In genomic region chr4:139650086-139650743, GRCm38 (mm10) we compare ENCODE assay signal across 28 mouse cellular contexts. TPM values are rescaled to one million over a fixed set of nuclear protein-coding genes. Genes with fewer than 3 reads are reported as not detected.
DNase-seq lines count a peak whose midpoint lies in the region; ATAC-seq and TF ChIP-seq lines count a peak whose summit lies in the region.
"Had no signal": no experiment of that assay in that cellular context is flagged by ENCODE, and none has a peak within 500 bp of the region (broad histone marks: within the 10 kb centered on the region; RNA-seq: fewer than 3 reads in every experiment).

No protein-coding gene starts in this region.

- H3K9ac ChIP-seq in hindbrain, embryonic 14.5 days = no peak overlapping the region
- H3K9ac ChIP-seq in liver, adult 2 months (ENCODE audit: low read depth, low read length) = no peak overlapping the region
- no peak overlapping the region for H3K9ac ChIP-seq in liver, embryonic 12.5 days
- no peak overlapping the region for H3K9ac ChIP-seq in intestine, embryonic 14.5 days (ENCODE audit: low read length)
- no peak overlapping the region for H3K9ac ChIP-seq in intestine, postnatal 0 days (ENCODE audit: low read depth, low read length)
- H3K9ac ChIP-seq: embryonic facial prominence, embryonic 12.5 days; embryonic facial prominence, embryonic 15.5 days; forebrain, embryonic 12.5 days; forebrain, embryonic 15.5 days; heart, embryonic 12.5 days; heart, embryonic 15.5 days had no signal

- intact Hi-C loops in heart, postnatal 14 days (cut with DNase I) = no loop called here

- no peak for DNase-seq in hindbrain, embryonic 10.5 days (ENCODE audit: low spot score)
- no peak for DNase-seq in hindbrain, embryonic 14.5 days (ENCODE audit: low spot score)
- DNase-seq in liver, adult 2 months (ENCODE audit: extremely low read depth, low read depth, low spot score) = peak; percentile 46
- no peak for DNase-seq in intestine, embryonic 14.5 days (ENCODE audit: low spot score)
- no peak for DNase-seq in heart, postnatal 14 days
- DNase-seq in kidney, postnatal 36 days = no peak
- DNase-seq: adrenal gland, adult 8-10 months; adrenal gland, postnatal 25 days; cerebellum, adult 8-10 months; cerebellum, postnatal 36 days; gastrocnemius, postnatal 25 days; heart, adult 18-20 months; heart, postnatal 10 days; heart, postnatal 4 days had no signal

- H3K4me1 ChIP-seq in hindbrain, embryonic 10.5 days (replicated peaks) = peaks cover 12% of the 10 kb centered on the region
- H3K4me1 ChIP-seq in hindbrain, embryonic 14.5 days (replicated peaks; ENCODE audit: control insufficient read depth, insufficient read depth, low read length) = no peaks in the 10 kb centered on the region
- no peaks in the 10 kb centered on the region for H3K4me1 ChIP-seq in liver, adult 2 months (ENCODE audit: control insufficient read depth, insufficient read depth, low read length)
- H3K4me1 ChIP-seq in liver, embryonic 12.5 days = no peaks in the 10 kb centered on the region
- H3K4me1 ChIP-seq in intestine, embryonic 14.5 days (replicated peaks; ENCODE audit: control insufficient read depth, insufficient read depth, low read length) = no peaks in the 10 kb centered on the region
- peaks cover 10% of the 10 kb centered on the region; the same call in 1 of the 2 replicates for H3K4me1 ChIP-seq in intestine, postnatal 0 days (replicated peaks; ENCODE audit: control insufficient read depth, insufficient read depth, low read length)
- H3K4me1 ChIP-seq: embryonic facial prominence, embryonic 12.5 days; embryonic facial prominence, embryonic 15.5 days; forebrain, embryonic 15.5 days; heart, embryonic 12.5 days; heart, embryonic 15.5 days had no signal

- TF ChIP-seq CTCF in liver, adult 2 months (IDR thresholded peaks at IDR 0.05; ENCODE audit: low read depth, low read length) = no peak
- no peak for TF ChIP-seq CTCF in intestine, postnatal 0 days (IDR thresholded peaks at IDR 0.05; ENCODE audit: low read depth)

- no peak overlapping the region for H3K4me3 ChIP-seq in hindbrain, embryonic 10.5 days
- H3K4me3 ChIP-seq in hindbrain, embryonic 14.5 days (replicated peaks; ENCODE audit: low read length) = no peak overlapping the region
- H3K4me3 ChIP-seq in liver, adult 2 months (ENCODE audit: insufficient read depth, low read depth, low read length) = no peak overlapping the region
- no peak overlapping the region for H3K4me3 ChIP-seq in liver, embryonic 12.5 days
- H3K4me3 ChIP-seq in intestine, embryonic 14.5 days (ENCODE audit: low read depth, low read length) = no peak overlapping the region
- no peak overlapping the region for H3K4me3 ChIP-seq in intestine, postnatal 0 days (ENCODE audit: low read depth, low read length)
- H3K4me3 ChIP-seq: embryonic facial prominence, embryonic 12.5 days; embryonic facial prominence, embryonic 15.5 days; forebrain, embryonic 12.5 days; forebrain, embryonic 15.5 days; heart, embryonic 12.5 days; heart, embryonic 15.5 days; hindbrain, embryonic 13.5 days had no signal

- no peak overlapping the region for H3K4me2 ChIP-seq in hindbrain, embryonic 14.5 days (replicated peaks)
- H3K4me2 ChIP-seq in liver, embryonic 12.5 days = no peak overlapping the region
- H3K4me2 ChIP-seq in intestine, embryonic 14.5 days (ENCODE audit: low read length) = no peak overlapping the region
- peak overlapping the region; percentile 24; the same call in 1 of the 2 replicates for H3K4me2 ChIP-seq in intestine, postnatal 0 days (replicated peaks; ENCODE audit: low read depth)
- H3K4me2 ChIP-seq: embryonic facial prominence, embryonic 12.5 days; embryonic facial prominence, embryonic 15.5 days; forebrain, embryonic 12.5 days; forebrain, embryonic 15.5 days; heart, embryonic 12.5 days; heart, embryonic 15.5 days; hindbrain, embryonic 13.5 days had no signal

- H3K27ac ChIP-seq in hindbrain, embryonic 10.5 days = peak overlapping the region; percentile 36
- H3K27ac ChIP-seq in hindbrain, embryonic 14.5 days = no peak overlapping the region
- H3K27ac ChIP-seq in liver, adult 2 months (replicated peaks; ENCODE audit: insufficient read depth, low read depth, low read length) = no peak overlapping the region
- no peak overlapping the region for H3K27ac ChIP-seq in liver, embryonic 12.5 days
- H3K27ac ChIP-seq in intestine, embryonic 14.5 days (ENCODE audit: low read depth) = 0 out of 2 replicates have a peak overlapping the region, but pooled peaks have one; percentile 20
- peak overlapping the region; percentile 50; the same call in 1 of the 2 replicates for H3K27ac ChIP-seq in intestine, postnatal 0 days (ENCODE audit: low read depth, low read length)
- H3K27ac ChIP-seq: embryonic facial prominence, embryonic 12.5 days; embryonic facial prominence, embryonic 15.5 days; forebrain, embryonic 12.5 days; forebrain, embryonic 15.5 days; heart, embryonic 15.5 days; hindbrain, embryonic 13.5 days had no signal

- peaks cover 22% of the 10 kb centered on the region for H3K36me3 ChIP-seq in hindbrain, embryonic 10.5 days
- peaks cover 20% of the 10 kb centered on the region for H3K36me3 ChIP-seq in hindbrain, embryonic 14.5 days (replicated peaks; ENCODE audit: control insufficient read depth, insufficient read depth)
- peaks cover 27% of the 10 kb centered on the region for H3K36me3 ChIP-seq in liver, adult 2 months (ENCODE audit: control insufficient read depth, insufficient read depth, low read length)
- H3K36me3 ChIP-seq in liver, embryonic 12.5 days = peaks cover 30% of the 10 kb centered on the region
- H3K36me3 ChIP-seq in intestine, embryonic 14.5 days (ENCODE audit: control insufficient read depth, insufficient read depth, low read length) = peaks cover 10% of the 10 kb centered on the region
- no peaks in the 10 kb centered on the region for H3K36me3 ChIP-seq in intestine, postnatal 0 days (ENCODE audit: control insufficient read depth, insufficient read depth)
- H3K36me3 ChIP-seq: heart, embryonic 15.5 days had no signal

- H3K27me3 ChIP-seq in hindbrain, embryonic 10.5 days (ENCODE audit: insufficient read depth, poor library complexity, severe bottlenecking) = peaks cover 5% of the 10 kb centered on the region
- H3K27me3 ChIP-seq in hindbrain, embryonic 14.5 days (ENCODE audit: control insufficient read depth, insufficient read depth, low read length) = no peaks in the 10 kb centered on the region
- no peaks in the 10 kb centered on the region for H3K27me3 ChIP-seq in liver, adult 2 months (ENCODE audit: control insufficient read depth, insufficient read depth, low read length)
- no peaks in the 10 kb centered on the region; the same call in 1 of the 2 replicates for H3K27me3 ChIP-seq in liver, embryonic 12.5 days (replicated peaks)
- H3K27me3 ChIP-seq in intestine, embryonic 14.5 days (replicated peaks; ENCODE audit: control insufficient read depth, insufficient read depth, low read length) = no peaks in the 10 kb centered on the region
- H3K27me3 ChIP-seq in intestine, postnatal 0 days (replicated peaks; ENCODE audit: control insufficient read depth, insufficient read depth, low read length) = no peaks in the 10 kb centered on the region
- H3K27me3 ChIP-seq: embryonic facial prominence, embryonic 15.5 days; forebrain, embryonic 15.5 days; heart, embryonic 15.5 days; hindbrain, embryonic 13.5 days had no signal

- H3K9me3 ChIP-seq in hindbrain, embryonic 10.5 days = no peaks in the 10 kb centered on the region
- no peaks in the 10 kb centered on the region for H3K9me3 ChIP-seq in hindbrain, embryonic 14.5 days (ENCODE audit: control insufficient read depth, low read length)
- no peaks in the 10 kb centered on the region for H3K9me3 ChIP-seq in liver, embryonic 12.5 days (replicated peaks)
- H3K9me3 ChIP-seq in intestine, embryonic 14.5 days (ENCODE audit: control insufficient read depth, low read length) = no peaks in the 10 kb centered on the region
- no peaks in the 10 kb centered on the region for H3K9me3 ChIP-seq in intestine, postnatal 0 days (ENCODE audit: control insufficient read depth)
- H3K9me3 ChIP-seq: embryonic facial prominence, embryonic 12.5 days; embryonic facial prominence, embryonic 15.5 days; forebrain, embryonic 12.5 days; forebrain, embryonic 15.5 days; heart, embryonic 15.5 days; hindbrain, embryonic 13.5 days had no signal

- no peaks in the 10 kb centered on the region for H3K79me2 ChIP-seq in liver, adult 2 months (ENCODE audit: control insufficient read depth, insufficient read depth, low read length)

- 82% methylated on average over 15 of the region's 15 CpGs for WGBS in hindbrain, embryonic 10.5 days
- 73% methylated on average over 15 of the region's 15 CpGs for WGBS in hindbrain, embryonic 14.5 days
- WGBS in liver, adult 2 months = 63% methylated on average over 15 of the region's 15 CpGs
- 66% methylated on average over 15 of the region's 15 CpGs for WGBS in liver, embryonic 12.5 days (ENCODE audit: insufficient replicate concordance)
- 69% methylated on average over 15 of the region's 15 CpGs for WGBS in intestine, embryonic 14.5 days
- WGBS in intestine, postnatal 0 days = 30% methylated on average over 15 of the region's 15 CpGs

- ATAC-seq in hindbrain, embryonic 14.5 days (ENCODE audit: low FRiP score) = no peak
- ATAC-seq in liver, embryonic 12.5 days = no peak
- peak; percentile 84 for ATAC-seq in intestine, embryonic 14.5 days (replicated peaks; ENCODE audit: low FRiP score, low TSS enrichment, low read depth)
- ATAC-seq in intestine, postnatal 0 days = peak; percentile 96
- ATAC-seq: activated CD4-positive, CD25-positive, alpha-beta regulatory T cell, adult 4 months; forebrain, embryonic 15.5 days had no signal

- no peak for TF ChIP-seq POLR2A in liver, adult 2 months (IDR thresholded peaks at IDR 0.05; ENCODE audit: extremely low read depth, insufficient read depth, low read length)

RNA-seq across cellular contexts. Expression of gene Tas1r2, which starts 3.1 kb away (rescaled TPM):
- not detected in 2 replicates for polyA plus RNA-seq in hindbrain, embryonic 10.5 days (2016; fragmentation: Nextera tagmentation; extraction: Ambion mirVana)
- polyA plus RNA-seq in hindbrain, embryonic 14.5 days (2014; fragmentation: Nextera tagmentation; extraction: Ambion mirVana) = not detected in 2 replicates
- not detected in 2 replicates for total RNA-seq in liver, adult 2 months (2014; rRNA removed)
- polyA plus RNA-seq in liver, adult 2 months (2012; rRNA removed) = 0.05 TPM in 1 of 2 replicates, not detected in the other
- polyA plus RNA-seq in liver, embryonic 12.5 days (2016; fragmentation: Nextera tagmentation; extraction: Ambion mirVana) = not detected in 2 replicates
- not detected in 2 replicates for polyA plus RNA-seq in intestine, embryonic 14.5 days (2014; fragmentation: Nextera tagmentation; extraction: Ambion mirVana)
- polyA plus RNA-seq in intestine, postnatal 0 days (2015; fragmentation: Nextera tagmentation; extraction: Ambion mirVana) = not detected in 2 replicates
- total RNA-seq in heart, postnatal 14 days (2021) = not detected
- total RNA-seq: adrenal gland, adult 8-10 months; adrenal gland, postnatal 25 days; gastrocnemius, adult 8-10 months; gastrocnemius, postnatal 25 days; heart, adult 18-20 months; heart, postnatal 10 days; heart, postnatal 4 days had no signal
- polyA plus RNA-seq: activated CD4-positive, CD25-positive, alpha-beta regulatory T cell, adult 4 months; cortical plate, adult 2 months; embryonic facial prominence, embryonic 12.5 days; forebrain, embryonic 12.5 days; forebrain, embryonic 15.5 days; gonadal fat pad, adult 2 months; heart, embryonic 15.5 days; hindbrain, embryonic 13.5 days had no signal

RNA-seq across cellular contexts. Expression of gene Aldh4a1, which starts 27.5 kb away (rescaled TPM):
- 22.5 and 26.3 TPM in 2 replicates for polyA plus RNA-seq in hindbrain, embryonic 10.5 days (2016; fragmentation: Nextera tagmentation; extraction: Ambion mirVana)
- 18.1 and 18.8 TPM in 2 replicates for polyA plus RNA-seq in hindbrain, embryonic 14.5 days (2014; fragmentation: Nextera tagmentation; extraction: Ambion mirVana)
- total RNA-seq in liver, adult 2 months (2014; rRNA removed) = 288 and 375 TPM in 2 replicates
- polyA plus RNA-seq in liver, adult 2 months (2012; rRNA removed) = 557 and 601 TPM in 2 replicates
- 49.4 and 52.0 TPM in 2 replicates for polyA plus RNA-seq in liver, embryonic 12.5 days (2016; fragmentation: Nextera tagmentation; extraction: Ambion mirVana)
- 10.1 and 11.0 TPM in 2 replicates for polyA plus RNA-seq in intestine, embryonic 14.5 days (2014; fragmentation: Nextera tagmentation; extraction: Ambion mirVana)
- 3.5 and 3.9 TPM in 2 replicates for polyA plus RNA-seq in intestine, postnatal 0 days (2015; fragmentation: Nextera tagmentation; extraction: Ambion mirVana)
- 10 to 100 TPM; 28.4 to 31.5 TPM for total RNA-seq in heart, postnatal 14 days (2021)

RNA-seq across cellular contexts. Expression of gene Gm21969, which starts 47.2 kb away (rescaled TPM):
- not detected in 2 replicates for polyA plus RNA-seq in hindbrain, embryonic 10.5 days (2016; fragmentation: Nextera tagmentation; extraction: Ambion mirVana)
- polyA plus RNA-seq in hindbrain, embryonic 14.5 days (2014; fragmentation: Nextera tagmentation; extraction: Ambion mirVana) = 0.07 TPM in 1 of 2 replicates, not detected in the other
- total RNA-seq in liver, adult 2 months (2014; rRNA removed) = 0.09 and 0.27 TPM in 2 replicates
- 0.11 and 0.14 TPM in 2 replicates for polyA plus RNA-seq in liver, adult 2 months (2012; rRNA removed)
- not detected in 2 replicates for polyA plus RNA-seq in liver, embryonic 12.5 days (2016; fragmentation: Nextera tagmentation; extraction: Ambion mirVana)
- polyA plus RNA-seq in intestine, embryonic 14.5 days (2014; fragmentation: Nextera tagmentation; extraction: Ambion mirVana) = not detected in 2 replicates
- polyA plus RNA-seq in intestine, postnatal 0 days (2015; fragmentation: Nextera tagmentation; extraction: Ambion mirVana) = not detected in 2 replicates
- not detected for total RNA-seq in heart, postnatal 14 days (2021)
- total RNA-seq: adrenal gland, postnatal 25 days; gastrocnemius, adult 8-10 months; heart, adult 18-20 months; heart, postnatal 10 days; heart, postnatal 4 days had no signal
- polyA plus RNA-seq: activated CD4-positive, CD25-positive, alpha-beta regulatory T cell, adult 4 months; brain, embryonic 14.5 days; cortical plate, adult 2 months; embryonic facial prominence, embryonic 12.5 days; embryonic facial prominence, embryonic 15.5 days; forebrain, embryonic 12.5 days; forebrain, embryonic 15.5 days; gonadal fat pad, adult 2 months; heart, embryonic 12.5 days; heart, embryonic 15.5 days; hindbrain, embryonic 13.5 days had no signal

Comparison
In these comparisons a context has a peak if more than half of its experiments do, and no peak if none do; other contexts are left out.
1. H3K27ac ChIP-seq: peak in hindbrain, embryonic 10.5 days (single experiment), intestine, embryonic 14.5 days (single experiment) and intestine, postnatal 0 days (single experiment); none in hindbrain, embryonic 14.5 days (single experiment), liver, adult 2 months (single experiment) and liver, embryonic 12.5 days (single experiment).
2. RNA of gene Aldh4a1, which starts 27.5 kb away (polyA plus RNA-seq): 557 to 601 TPM in liver, adult 2 months; 49.4 to 52.0 TPM in liver, embryonic 12.5 days, 22.5 to 26.3 TPM in hindbrain, embryonic 10.5 days, 18.1 to 18.8 TPM in hindbrain, embryonic 14.5 days, 10.1 to 11.0 TPM in intestine, embryonic 14.5 days and 3.5 to 3.9 TPM in intestine, postnatal 0 days; every median in the first group is over 10 times any median in the second.
3. ATAC-seq: peak in intestine, embryonic 14.5 days (single experiment) and intestine, postnatal 0 days (single experiment); none in hindbrain, embryonic 14.5 days (single experiment) and liver, embryonic 12.5 days (single experiment).